Mouse (Mus musculus) heart, postnatal 4 days (tissue): ENCODE data around the gene Smc3. TPM values are rescaled to one million over a fixed set of nuclear protein-coding genes. Genes with fewer than 3 reads are reported as not detected.

ENCODE experiments used
- total RNA-seq, 2 experiments: library from RNA; stranded (reverse); gene quantifications; 2 replicates each; pipeline ENCODE4 v1.2.3; 2021

Gene Smc3
- total RNA-seq, 2 experiments from 2014 or later, result 33.2 to 34.2 TPM

Other genes with a start within 250 kb of the Smc3 start
- gene Gm10197, start 228.6 kb upstream of the Smc3 start, total RNA-seq, result not detected
- 10 to 100 TPM; 43.2 to 48.2 TPM for gene Smndc1, start 209.8 kb upstream of the Smc3 start, total RNA-seq
- gene Dusp5, start 71.3 kb upstream of the Smc3 start, total RNA-seq, result 10 to 100 TPM; 18.7 to 20.7 TPM
- gene Nutf2-ps1, start 11.3 kb upstream of the Smc3 start, total RNA-seq, result 100 to 1,000 TPM; 124 to 126 TPM
- gene Rbm20, start 76.9 kb downstream of the Smc3 start, total RNA-seq, result 100 to 1,000 TPM; 265 to 287 TPM